ENCODE assay signal across 11 mouse cellular contexts in the genomic region with DNA sequence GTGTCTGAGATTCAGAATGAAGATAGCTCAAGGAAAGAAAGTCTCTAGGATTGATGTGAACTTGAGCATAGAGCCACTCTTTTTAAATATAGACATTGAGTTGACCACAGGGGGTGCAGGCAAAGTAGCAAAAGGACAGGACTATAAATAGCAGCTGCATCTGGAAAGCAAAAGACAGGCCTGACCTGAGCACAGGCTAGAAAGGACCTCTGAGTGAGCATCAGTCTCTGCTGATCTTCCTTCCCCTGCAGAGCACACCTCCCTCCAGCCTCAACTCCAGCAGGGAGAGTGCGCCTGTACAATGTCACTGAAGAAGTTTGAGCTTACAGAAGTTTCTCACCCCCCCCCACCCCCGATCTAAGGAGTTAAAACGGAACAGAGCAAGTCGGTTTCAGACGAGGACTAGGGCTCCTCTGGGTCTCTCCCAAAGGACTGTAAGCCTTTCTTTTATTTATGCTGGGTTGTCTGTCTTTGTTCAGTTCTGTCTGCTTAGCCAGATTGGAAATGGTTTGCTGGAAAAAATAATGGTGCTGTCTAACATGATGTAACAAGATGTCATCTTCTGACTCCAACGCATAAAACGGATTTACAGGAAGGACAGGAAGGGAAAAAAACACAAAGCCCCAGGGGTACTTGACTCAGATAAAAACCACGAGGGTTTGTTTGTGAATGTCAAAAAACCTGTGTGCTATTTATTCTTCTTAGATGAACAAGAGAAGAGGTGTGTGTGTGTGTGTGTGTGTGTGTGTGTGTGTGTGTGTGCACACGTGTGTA. TPM values are rescaled to one million over a fixed set of nuclear protein-coding genes. Genes with fewer than 3 reads are reported as not detected.
DNase-seq lines count a peak whose midpoint lies in the region; ATAC-seq and TF ChIP-seq lines count a peak whose summit lies in the region.
"Had no signal": no experiment of that assay in that cellular context is flagged by ENCODE, and none has a peak within 500 bp of the region (broad histone marks: within the 10 kb centered on the region; RNA-seq: fewer than 3 reads in every experiment).

No protein-coding gene starts in this region.

- ATAC-seq in kidney, embryonic 15.5 days (replicated peaks; ENCODE audit: low FRiP score), result no peak
- peak; percentile 22; the same call in 1 of the 2 replicates for ATAC-seq in embryonic facial prominence, embryonic 14.5 days (ENCODE audit: low read depth)
- peak; percentile 78 for ATAC-seq in stomach, embryonic 16.5 days (ENCODE audit: insufficient read depth, low FRiP score)
- ATAC-seq: inflammation-experienced regulatory T-cells, adult 6 months had no signal

- DNase-seq in gastrocnemius, adult 2 months, result no peak
- no peak for DNase-seq in gastrocnemius, postnatal 25 days
- no peak for DNase-seq in kidney, adult 11 months
- peak; percentile 67 for DNase-seq in embryonic facial prominence, embryonic 14.5 days (ENCODE audit: low spot score)
- no peak for DNase-seq in adrenal gland, postnatal 10 days
- no peak for DNase-seq in frontal cortex, postnatal 14 days (ENCODE audit: low spot score in 2 of 2)
- DNase-seq: cerebellum, adult 9-11 months had no signal

- no peaks in the 10 kb centered on the region for H3K27me3 ChIP-seq in kidney, embryonic 15.5 days
- H3K27me3 ChIP-seq in embryonic facial prominence, embryonic 14.5 days (replicated peaks; ENCODE audit: control insufficient read depth, insufficient read depth, low read length), result no peaks in the 10 kb centered on the region
- H3K27me3 ChIP-seq in stomach, embryonic 16.5 days (ENCODE audit: control insufficient read depth, insufficient read depth, low read length), result no peaks in the 10 kb centered on the region
- H3K27me3 ChIP-seq: Patski had no signal

- no peak overlapping the region for H3K9ac ChIP-seq in kidney, embryonic 15.5 days
- H3K9ac ChIP-seq in embryonic facial prominence, embryonic 14.5 days (ENCODE audit: low read depth, low read length), result no peak overlapping the region
- H3K9ac ChIP-seq in stomach, embryonic 16.5 days (ENCODE audit: low read length), result no peak overlapping the region

- no peak for TF ChIP-seq CTCF in gastrocnemius, adult 2 months (IDR thresholded peaks at IDR 0.05)

- intact Hi-C loops in gastrocnemius, adult 2 months (cut with DNase I), result no loop called here

- peaks cover 15% of the 10 kb centered on the region; the same call in 1 of the 2 replicates for H3K4me1 ChIP-seq in kidney, embryonic 15.5 days
- H3K4me1 ChIP-seq in embryonic facial prominence, embryonic 14.5 days (ENCODE audit: control insufficient read depth, insufficient read depth, low read length), result peaks cover 28% of the 10 kb centered on the region
- no peaks in the 10 kb centered on the region for H3K4me1 ChIP-seq in stomach, embryonic 16.5 days (ENCODE audit: control insufficient read depth, insufficient read depth, low read length)

- peak overlapping the region; percentile 31; the same call in 1 of the 2 replicates for H3K27ac ChIP-seq in gastrocnemius, adult 2 months
- peak overlapping the region; percentile 29; the same call in 1 of the 2 replicates for H3K27ac ChIP-seq in kidney, embryonic 15.5 days
- H3K27ac ChIP-seq in embryonic facial prominence, embryonic 14.5 days (replicated peaks; ENCODE audit: low read depth, low read length), result peak overlapping the region; percentile 75; the same call in 1 of the 2 replicates
- peak overlapping the region; percentile 22; the same call in 1 of the 2 replicates for H3K27ac ChIP-seq in stomach, embryonic 16.5 days (ENCODE audit: low read length)

- 41% methylated on average over 9 of the region's 9 CpGs for WGBS in kidney, embryonic 15.5 days
- 25% methylated on average over 9 of the region's 9 CpGs for WGBS in embryonic facial prominence, embryonic 14.5 days
- 32% methylated on average over 9 of the region's 9 CpGs for WGBS in stomach, embryonic 16.5 days

- H3K36me3 ChIP-seq in kidney, embryonic 15.5 days, result no peaks in the 10 kb centered on the region
- H3K36me3 ChIP-seq in embryonic facial prominence, embryonic 14.5 days (ENCODE audit: control insufficient read depth, insufficient read depth, low read length), result no peaks in the 10 kb centered on the region
- no peaks in the 10 kb centered on the region for H3K36me3 ChIP-seq in stomach, embryonic 16.5 days (ENCODE audit: control insufficient read depth, insufficient read depth, low read length)

- H3K9me3 ChIP-seq in kidney, embryonic 15.5 days (replicated peaks), result no peaks in the 10 kb centered on the region
- no peaks in the 10 kb centered on the region for H3K9me3 ChIP-seq in embryonic facial prominence, embryonic 14.5 days (ENCODE audit: control insufficient read depth, low read length)
- no peaks in the 10 kb centered on the region for H3K9me3 ChIP-seq in stomach, embryonic 16.5 days (replicated peaks; ENCODE audit: control insufficient read depth, low read length)

- H3K4me3 ChIP-seq in gastrocnemius, adult 2 months, result no peak overlapping the region
- H3K4me3 ChIP-seq in kidney, embryonic 15.5 days (replicated peaks), result no peak overlapping the region
- H3K4me3 ChIP-seq in embryonic facial prominence, embryonic 14.5 days (ENCODE audit: low read depth, low read length), result no peak overlapping the region
- H3K4me3 ChIP-seq in stomach, embryonic 16.5 days (replicated peaks; ENCODE audit: low read length), result no peak overlapping the region

- H3K4me2 ChIP-seq in kidney, embryonic 15.5 days, result no peak overlapping the region
- H3K4me2 ChIP-seq in embryonic facial prominence, embryonic 14.5 days (ENCODE audit: low read depth, low read length), result no peak overlapping the region
- no peak overlapping the region for H3K4me2 ChIP-seq in stomach, embryonic 16.5 days (ENCODE audit: low read depth, low read length)

RNA-seq across cellular contexts. Expression of gene Lclat1, which starts 26.2 kb away (rescaled TPM):
- 10 to 100 TPM; 14.6 to 17.8 TPM for total RNA-seq in gastrocnemius, adult 2 months (2021)
- 10 to 100 TPM; 12.6 to 14.9 TPM for total RNA-seq in gastrocnemius, postnatal 25 days (2021)
- 17.0 and 17.3 TPM in 2 replicates for polyA plus RNA-seq in kidney, embryonic 15.5 days (2015; fragmentation: Nextera tagmentation; extraction: Ambion mirVana)
- polyA plus RNA-seq in embryonic facial prominence, embryonic 14.5 days (2014; fragmentation: Nextera tagmentation; extraction: Ambion mirVana), result 19.1 and 19.9 TPM in 2 replicates
- 14.5 and 15.1 TPM in 2 replicates for polyA plus RNA-seq in stomach, embryonic 16.5 days (2015; fragmentation: Nextera tagmentation; extraction: Ambion mirVana)
- total RNA-seq in adrenal gland, postnatal 10 days (2021), result 10 to 100 TPM; 35.3 to 39.1 TPM

Comparison
In these comparisons a context has a peak if more than half of its experiments do, and no peak if none do; other contexts are left out.
1. H3K27ac ChIP-seq: peak in every context shown above with its lines; median percentile 75 in embryonic facial prominence, embryonic 14.5 days; 31 in gastrocnemius, adult 2 months; 29 in kidney, embryonic 15.5 days; 22 in stomach, embryonic 16.5 days.